Mouse (Mus musculus): ENCODE measurements around the gene Mrln.
A peak's percentile ranks its signal among the peaks of the same experiment; 100 is the strongest.

Gene Mrln

GRCm38 (mm10) chr10:70204505-70205399, at the start of gene Mrln:
Gene Mrln (plus strand): TSS chr10:70204664.
- DNase-seq: no peak

DNA sequence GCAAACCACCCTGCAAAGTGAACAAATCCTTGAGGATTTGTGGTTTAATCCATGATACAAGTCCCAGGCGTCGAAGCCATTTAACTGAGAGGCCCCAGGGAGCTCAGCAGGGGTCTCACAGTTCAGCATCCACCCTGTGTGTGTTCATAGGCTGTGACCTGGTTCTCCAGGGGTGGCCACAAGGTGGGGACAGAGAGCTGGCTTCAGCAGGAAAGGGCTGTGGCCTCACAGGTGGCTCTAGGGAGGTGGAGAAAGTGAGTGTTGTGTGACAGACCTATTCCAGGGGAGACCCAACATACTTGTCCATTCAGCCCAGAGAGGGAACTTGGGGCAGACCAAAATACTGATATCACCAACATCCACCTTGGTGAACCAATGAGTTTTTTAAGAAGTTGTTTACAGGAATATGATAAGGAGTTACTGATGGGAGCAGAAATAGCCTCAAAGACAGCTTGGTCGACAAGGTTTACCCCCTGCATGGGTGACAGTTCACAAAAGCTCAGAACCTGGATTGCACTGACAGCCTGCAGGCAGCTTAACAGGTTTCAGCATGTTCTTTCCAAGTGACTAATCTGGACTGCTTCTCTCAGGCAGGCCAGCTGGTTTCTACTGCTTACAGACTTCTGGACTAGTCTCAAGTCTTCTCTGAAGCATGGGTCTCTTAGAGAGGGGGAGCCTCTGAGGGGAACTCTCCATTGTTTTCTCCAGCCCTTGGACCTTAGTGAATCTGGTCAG, 47.9 kb upstream of the Mrln start:
- peak; percentile 32 to 61 for DNase-seq

DNA sequence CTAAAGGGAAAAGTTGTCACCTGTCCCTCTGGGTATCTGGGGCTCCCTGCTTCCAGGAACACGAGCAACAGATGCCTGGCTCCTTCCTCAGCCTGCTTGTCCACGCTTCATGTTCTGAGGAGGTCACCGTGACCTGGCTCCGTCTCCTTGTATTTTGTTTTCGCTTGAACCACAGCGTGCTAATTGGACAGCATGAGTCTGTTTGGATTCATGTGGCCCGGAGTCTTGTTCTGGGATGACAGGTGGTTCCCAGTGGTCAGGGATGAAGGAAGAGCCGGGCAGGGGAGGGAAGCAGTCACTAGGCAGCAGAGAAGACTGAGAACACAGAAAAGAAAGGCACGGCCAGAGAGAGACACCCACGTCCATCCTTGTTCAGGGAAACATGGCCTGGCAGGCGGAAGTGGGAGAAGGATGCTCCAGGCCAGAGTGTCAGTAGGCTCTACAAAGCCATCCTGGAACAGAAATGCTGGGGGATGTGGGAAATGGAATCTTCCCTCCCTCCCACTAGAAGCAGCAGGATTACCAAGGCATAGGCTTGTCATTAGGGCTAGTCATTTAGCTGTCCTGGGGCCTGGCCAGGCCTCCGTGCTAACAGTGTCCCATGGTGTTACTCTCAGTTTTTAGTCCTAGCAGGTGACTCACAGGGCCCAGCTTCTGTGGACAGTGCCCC, 44.7 kb upstream of the Mrln start:
- DNase-seq: no peak

DNA sequence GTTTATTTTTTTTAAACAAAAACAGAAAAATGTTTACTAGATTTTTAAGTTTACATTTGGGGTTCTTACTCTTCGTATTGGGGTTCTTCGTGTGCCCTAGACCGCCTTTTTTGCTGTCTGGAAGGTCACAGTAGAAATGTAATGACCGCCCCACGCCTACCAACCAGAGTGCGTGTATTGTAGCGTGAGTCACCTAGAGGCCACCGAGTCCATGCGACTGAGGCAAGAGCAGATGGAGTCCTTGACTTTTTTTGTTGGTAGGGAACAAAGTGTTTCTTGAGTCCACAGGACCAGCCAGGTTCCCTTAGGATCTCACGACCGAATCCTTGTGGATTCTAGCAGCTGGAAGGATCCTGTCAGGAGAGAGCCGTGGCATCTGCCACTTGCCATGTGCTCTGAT, 43.7 kb upstream of the Mrln start:
- DNase-seq: no peak

DNA sequence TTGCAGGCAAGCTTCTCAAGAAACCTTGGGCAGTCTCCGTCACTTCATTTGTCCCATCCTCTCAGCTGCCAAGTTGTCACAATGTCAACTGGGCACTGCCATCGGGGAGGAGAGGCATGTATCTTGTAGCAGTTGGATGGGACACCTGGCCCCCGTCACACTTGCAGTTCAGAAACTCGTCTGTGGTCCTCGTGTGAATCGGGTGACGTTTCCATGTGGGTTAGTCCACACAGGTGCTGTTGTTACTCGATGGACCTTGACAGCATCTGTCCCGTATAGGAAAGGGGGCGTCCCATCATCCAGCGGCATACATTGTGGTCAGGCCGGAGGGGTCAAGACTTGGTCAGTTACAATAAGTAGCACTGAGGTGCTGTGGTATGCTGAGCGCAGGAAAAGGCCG, 43.0 kb upstream of the Mrln start:
- DNase-seq: no peak

DNA sequence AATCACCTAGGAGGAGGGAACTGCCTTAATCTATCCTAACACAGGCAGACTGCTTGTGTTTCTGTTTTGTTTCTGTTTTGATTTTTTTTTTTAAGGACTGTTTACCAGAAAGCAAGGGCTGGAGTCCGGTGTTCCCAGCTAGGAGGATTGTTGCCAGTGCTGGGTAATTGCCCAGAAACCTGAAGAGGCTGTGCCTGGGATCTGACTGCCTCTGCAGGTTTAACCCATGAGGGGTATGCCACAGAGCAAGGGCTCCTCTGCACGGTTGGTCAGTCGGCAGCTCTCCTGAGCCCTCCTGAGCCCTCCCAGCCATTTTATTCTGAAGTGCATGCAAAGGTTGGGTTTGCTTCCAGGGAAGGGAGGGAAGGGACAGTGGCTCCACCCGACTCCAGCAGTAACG, 40.8 kb upstream of the Mrln start:
- DNase-seq: no peak

DNA sequence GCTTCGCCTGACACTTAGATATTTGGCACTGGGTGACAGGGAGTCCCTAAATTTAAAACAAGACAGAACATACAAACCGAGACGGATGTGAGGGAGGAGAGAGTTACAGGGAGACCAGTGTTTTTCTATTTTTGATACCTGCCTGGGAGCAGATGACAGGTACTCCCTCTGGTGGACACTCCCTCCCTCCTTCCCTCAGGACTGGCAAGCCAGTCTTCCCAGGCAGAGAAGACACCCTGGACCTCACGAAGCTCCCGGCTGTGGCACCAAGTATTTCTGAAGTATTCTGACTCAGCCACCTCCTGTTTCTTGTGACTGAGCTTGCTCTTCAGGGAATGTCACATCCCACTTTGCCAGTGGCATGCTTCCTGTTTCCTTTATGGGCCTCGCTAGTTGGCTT, 38.6 kb upstream of the Mrln start:
- DNase-seq: no peak

- DNase-seq: no peak
Observed at GRCm38 (mm10) chr10:70166427-70166826, 38.0 kb upstream of the Mrln start.

GRCm38 (mm10) chr10:70167625-70168024, 36.8 kb upstream of the Mrln start:
- no peak for DNase-seq

GRCm38 (mm10) chr10:70168396-70168795, 36.1 kb upstream of the Mrln start:
- DNase-seq: no peak

- DNase-seq: no peak
Observed at GRCm38 (mm10) chr10:70169044-70169443, 35.4 kb upstream of the Mrln start.

GRCm38 (mm10) chr10:70173314-70173713, 31.1 kb upstream of the Mrln start:
- peak; percentile 36 to 73 for DNase-seq

GRCm38 (mm10) chr10:70174494-70175190, 29.8 kb upstream of the Mrln start:
- no peak for DNase-seq

DNA sequence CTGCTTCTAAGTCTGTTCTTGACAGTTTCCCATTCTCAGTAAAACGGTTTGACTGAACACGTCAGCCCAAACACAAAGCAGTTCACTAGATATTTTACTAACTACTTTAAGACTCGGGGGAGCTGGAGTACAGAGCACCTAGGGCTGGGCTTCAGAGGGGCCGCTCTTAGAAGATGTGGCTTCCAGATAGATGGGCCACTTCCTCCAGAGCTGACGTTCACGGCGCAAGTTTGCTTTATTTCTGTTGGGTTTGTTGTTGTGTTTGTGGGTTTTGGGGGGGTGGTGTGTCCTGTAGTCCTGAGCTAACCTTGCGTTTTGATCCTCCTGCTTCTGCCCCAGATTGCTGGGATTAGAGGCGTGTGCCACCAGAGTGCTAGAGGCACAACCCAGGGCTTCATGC, 23.7 kb upstream of the Mrln start:
- DNase-seq: no peak

DNA sequence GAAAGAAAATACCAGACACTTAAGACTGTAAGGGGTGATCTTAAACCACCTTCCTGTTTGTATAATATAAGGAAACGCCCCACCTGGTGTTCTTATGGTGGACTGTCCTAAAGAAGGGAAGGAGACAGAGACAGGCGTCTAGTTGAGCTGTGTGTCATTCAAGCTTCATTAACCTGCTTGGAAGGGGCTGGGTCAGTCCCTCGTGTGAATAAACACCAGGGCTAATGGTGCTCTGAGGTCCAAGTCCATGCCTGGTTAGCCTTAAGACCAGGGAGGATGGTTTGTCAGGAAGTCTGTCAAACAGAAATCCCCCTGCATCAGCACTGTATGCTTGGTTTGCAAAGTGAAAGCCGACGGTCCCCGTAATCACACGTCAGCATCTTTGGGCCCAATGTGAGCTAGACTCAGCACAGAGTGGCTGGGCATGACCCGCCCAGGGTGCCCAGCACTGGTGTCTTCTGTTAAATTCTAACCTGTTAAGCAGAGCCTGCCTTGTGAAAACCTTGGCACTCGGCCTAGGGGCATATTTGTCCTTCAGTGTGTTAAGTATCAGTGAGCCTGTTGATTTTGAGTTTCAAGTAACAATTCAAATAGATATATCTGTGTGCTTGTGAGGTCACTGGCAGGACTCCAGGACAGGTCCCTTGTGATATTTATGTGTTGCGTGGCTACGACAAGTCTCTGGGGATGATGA, 23.0 kb upstream of the Mrln start:
- no peak for DNase-seq

- no peak for DNase-seq
Observed at GRCm38 (mm10) chr10:70183210-70184080, 21.0 kb upstream of the Mrln start.

- no peak for DNase-seq
Observed at GRCm38 (mm10) chr10:70186136-70186535, 18.3 kb upstream of the Mrln start.

DNA sequence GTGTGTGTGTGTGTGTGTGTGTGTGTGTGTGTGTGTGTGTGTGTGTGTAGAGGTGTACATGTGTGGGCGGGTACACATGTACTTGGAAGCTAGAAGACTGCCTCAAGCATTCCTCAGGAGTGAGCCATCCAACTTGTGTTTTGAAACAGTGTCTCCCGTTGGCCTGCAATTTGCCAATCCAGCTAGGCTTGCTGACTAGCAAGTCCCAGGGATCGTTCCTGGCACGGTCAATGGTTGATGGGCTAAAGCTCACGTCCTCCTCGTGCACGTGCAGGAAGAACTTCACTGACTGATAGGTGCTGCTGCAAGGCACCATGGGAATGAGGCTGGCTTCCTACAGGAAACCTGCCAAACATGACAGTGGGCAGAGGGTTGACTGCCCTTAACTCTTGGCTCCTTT, 17.9 kb upstream of the Mrln start:
- DNase-seq: no peak

DNA sequence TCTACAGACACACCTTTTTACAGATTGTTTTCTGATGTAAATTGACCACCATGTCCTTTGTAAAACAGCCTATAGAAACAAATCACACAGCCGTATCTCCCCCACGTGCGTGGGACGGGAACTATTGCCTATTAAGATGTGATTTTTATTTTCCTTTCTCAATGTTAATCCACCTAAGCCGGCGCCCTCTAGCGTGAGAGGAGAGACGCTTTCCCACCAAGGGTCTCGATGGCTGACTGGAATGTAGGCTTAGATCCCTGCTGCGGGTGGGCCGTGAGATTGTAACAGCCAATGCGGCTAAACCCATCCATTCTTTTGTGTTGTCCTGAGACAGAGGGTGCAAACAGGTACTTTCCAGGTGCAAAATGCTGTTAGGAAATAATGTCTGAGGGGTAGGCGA, 14.6 kb upstream of the Mrln start:
- no peak for DNase-seq

- no peak for DNase-seq
Observed at GRCm38 (mm10) chr10:70194283-70194682, 10.2 kb upstream of the Mrln start.

DNA sequence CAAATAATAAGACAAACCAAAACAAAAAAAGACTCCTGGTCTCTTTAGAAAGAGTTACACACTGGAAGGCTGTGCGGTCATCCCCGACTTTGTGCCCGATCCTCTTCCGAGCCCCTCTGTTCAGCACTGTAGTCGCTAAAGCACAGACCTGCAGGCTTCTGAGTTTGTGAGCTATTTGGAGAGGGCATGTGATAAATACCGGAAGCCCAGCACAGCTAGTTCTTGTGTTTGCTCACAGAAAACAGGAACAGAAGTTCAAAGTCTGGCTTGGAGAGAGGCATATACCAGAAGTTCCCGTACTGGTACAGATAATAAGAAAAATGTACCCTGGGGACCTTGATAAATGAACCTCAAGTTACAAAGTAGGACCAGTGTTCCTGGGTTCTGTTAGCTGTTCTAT, 9.2 kb upstream of the Mrln start:
- no peak for DNase-seq

Measured in spleen, adult 18-20 months (tissue).